Mouse (Mus musculus) CH12.LX (cell line): ENCODE measurements around the gene Ermard.

ENCODE experiments used
- BHLHE40 ChIP-seq: IDR thresholded peaks from 2 replicates; pipeline ENCODE4 v1.6.1; 2011; ENCODE audit warnings: mild to moderate bottlenecking, low read depth, low read length, improper control_type of control experiment
- CTCF ChIP-seq, 2 experiments: IDR thresholded peaks in 1 of 2; conservative IDR thresholded peaks in 1 of 2; 2 replicates each; pipeline ENCODE4 v1.5.1; 2011 to 2012; ENCODE audit warnings: low read depth in 2 of 2, low read length in 2 of 2, improper control_type of control experiment in 1 of 2, inconsistent platforms in 1 of 2, mild to moderate bottlenecking in 1 of 2, moderate library complexity in 1 of 2
- EP300 ChIP-seq: IDR thresholded peaks from 2 replicates; pipeline ENCODE4 v1.6.1; 2011; ENCODE audit warnings: low read length, improper control_type of control experiment

- TF ChIP-seq CTCF (conservative IDR thresholded peaks at IDR 0.05 in 1 of 2, IDR thresholded peaks at IDR 0.05 in 1 of 2; ENCODE audit: low read depth in 2 of 2, low read length in 2 of 2) (no peak), EP300 (no peak), BHLHE40 (no peak)
Observed at GRCm38 (mm10) chr17:15066911-15067310, 25.9 kb downstream of the Ermard start.
